Mouse (Mus musculus) lung, embryonic 15.5 days (tissue): Measurements from ENCODE around the gene Mapkapk2. TPM values are rescaled to one million over a fixed set of nuclear protein-coding genes. Genes with fewer than 3 reads are reported as not detected.

ENCODE experiments used
- ATAC-seq: fragments of 200-750 bp; cut with Nextera tagmentation; 2 replicates; pipeline ENCODE4 v1.8.0; 2017; ENCODE audit warnings: moderate number of reproducible peaks, borderline replicate concordance; ENCODE audit not compliant: low FRiP score, low TSS enrichment; ENCODE audit errors: extremely low read depth
- H3K27ac ChIP-seq: fragments of 300-500 bp; sonication (generic); 2 replicates; pipeline ENCODE4 v1.5.1; 2015; ENCODE audit warnings: moderate library complexity, mild to moderate bottlenecking, inconsistent platforms
- H3K27me3 ChIP-seq: fragments of 300-500 bp; sonication (generic); 2 replicates; pipeline ENCODE4 v1.6.1; 2015; ENCODE audit warnings: inconsistent platforms
- H3K36me3 ChIP-seq: fragments of 300-500 bp; sonication (generic); 2 replicates; pipeline ENCODE4 v1.6.1; 2015; ENCODE audit warnings: inconsistent platforms
- H3K4me1 ChIP-seq: fragments of 300-500 bp; sonication (generic); 2 replicates; pipeline ENCODE4 v1.6.1; 2015; ENCODE audit warnings: inconsistent platforms
- H3K4me2 ChIP-seq: fragments of 300-500 bp; sonication (generic); 2 replicates; pipeline ENCODE4 v1.6.1; 2015; ENCODE audit warnings: inconsistent platforms, mild to moderate bottlenecking, moderate library complexity
- H3K4me3 ChIP-seq: fragments of 300-500 bp; sonication (generic); 2 replicates; pipeline ENCODE4 v1.5.1; 2015; ENCODE audit warnings: mild to moderate bottlenecking, inconsistent platforms
- H3K9ac ChIP-seq: fragments of 300-500 bp; sonication (generic); 2 replicates; pipeline ENCODE4 v1.6.1; 2015; ENCODE audit warnings: inconsistent platforms
- H3K9me3 ChIP-seq: fragments of 300-500 bp; sonication (generic); 2 replicates; pipeline ENCODE4 v1.6.1; 2016; ENCODE audit warnings: inconsistent platforms
- WGBS: fragments of 180-500 bp; shearing (Covaris S2); methylation state at CpG from one replicate; pipeline ENCODE4 v1.1.7; 2015; 5-methylcytosine and 5-hydroxymethylcytosine counted together
- polyA plus RNA-seq: library from polyadenylated mRNA; unstranded; fragments of >200 nt; fragmentation: Nextera tagmentation; extraction: Ambion mirVana; gene quantifications from 2 replicates; pipeline ENCODE4 v1.2.1, GENCODE M21; 2015

Mapkapk2 gene
- polyA plus RNA-seq, 1 experiment from 2014 or later = 61.0 TPM

- Histone ChIP-seq H3K9me3 (no peaks in the 10 kb centered on the region), H3K4me2 (no peak overlapping the region), H3K9ac (no peak overlapping the region), H3K27ac (no peak overlapping the region), H3K36me3 (no peaks in the 10 kb centered on the region; the same call in 1 of the 2 replicates), H3K4me1 (peaks cover 9% of the 10 kb centered on the region; the same call in 1 of the 2 replicates), H3K4me3 (no peak overlapping the region), H3K27me3 (no peaks in the 10 kb centered on the region)
- WGBS = 45% methylated on average over 8 of the region's 8 CpGs
- ATAC-seq = no peak
These were observed 37.4 kb upstream of the Mapkapk2 start for GRCm38 (mm10) chr1:131134942-131135522.

GRCm38 (mm10) chr1:131134231-131134630, 36.6 kb upstream of the Mapkapk2 start:
- Histone ChIP-seq H3K4me2 (no peak overlapping the region), H3K9me3 (no peaks in the 10 kb centered on the region), H3K27ac (no peak overlapping the region), H3K4me1 (peaks cover 9% of the 10 kb centered on the region; the same call in 1 of the 2 replicates), H3K9ac (no peak overlapping the region), H3K4me3 (no peak overlapping the region), H3K27me3 (no peaks in the 10 kb centered on the region), H3K36me3 (peaks cover 7% of the 10 kb centered on the region; the same call in 1 of the 2 replicates)
- WGBS = 71% methylated on average over 6 of the region's 6 CpGs
- no peak for ATAC-seq

- Histone ChIP-seq H3K4me1 (no peaks in the 10 kb centered on the region), H3K36me3 (peaks cover 8% of the 10 kb centered on the region; the same call in 1 of the 2 replicates), H3K27me3 (no peaks in the 10 kb centered on the region), H3K4me3 (no peak overlapping the region), H3K9me3 (no peaks in the 10 kb centered on the region), H3K4me2 (no peak overlapping the region), H3K9ac (no peak overlapping the region), H3K27ac (no peak overlapping the region)
- peak; percentile 69; the same call in 1 of the 2 replicates for ATAC-seq
- WGBS = 43% methylated on average over 11 of the region's 11 CpGs
These were observed 28.5 kb upstream of the Mapkapk2 start for GRCm38 (mm10) chr1:131125987-131126744.

- Histone ChIP-seq H3K4me3 (no peak overlapping the region), H3K4me2 (no peak overlapping the region), H3K27me3 (no peaks in the 10 kb centered on the region), H3K27ac (no peak overlapping the region), H3K4me1 (0 out of 2 replicates have a peak, but pooled peaks cover 2% of the 10 kb centered on the region), H3K36me3 (no peaks in the 10 kb centered on the region), H3K9ac (no peak overlapping the region), H3K9me3 (no peaks in the 10 kb centered on the region)
- no peak for ATAC-seq
- WGBS = 38% methylated on average over 10 of the region's 10 CpGs
These were observed 26.1 kb upstream of the Mapkapk2 start for GRCm38 (mm10) chr1:131123522-131124265.

GRCm38 (mm10) chr1:131121987-131122386, 24.4 kb upstream of the Mapkapk2 start:
- 49% methylated on average over 3 of the region's 3 CpGs for WGBS
- Histone ChIP-seq H3K4me2 (no peak overlapping the region), H3K9ac (no peak overlapping the region), H3K9me3 (no peaks in the 10 kb centered on the region), H3K4me3 (no peak overlapping the region), H3K27me3 (no peaks in the 10 kb centered on the region), H3K4me1 (0 out of 2 replicates have a peak, but pooled peaks cover 3% of the 10 kb centered on the region), H3K27ac (no peak overlapping the region), H3K36me3 (no peaks in the 10 kb centered on the region)
- no peak for ATAC-seq

GRCm38 (mm10) chr1:131119026-131119425, 21.4 kb upstream of the Mapkapk2 start:
- Histone ChIP-seq H3K4me1 (0 out of 2 replicates have a peak, but pooled peaks cover 11% of the 10 kb centered on the region), H3K4me3 (no peak overlapping the region), H3K4me2 (no peak overlapping the region), H3K36me3 (no peaks in the 10 kb centered on the region), H3K27me3 (no peaks in the 10 kb centered on the region), H3K9ac (no peak overlapping the region), H3K27ac (0 out of 2 replicates have a peak overlapping the region, but pooled peaks have one; percentile 24), H3K9me3 (no peaks in the 10 kb centered on the region)
- WGBS = 42% methylated on average over 2 of the region's 2 CpGs
- ATAC-seq = no peak

GRCm38 (mm10) chr1:131118530-131118929, 20.9 kb upstream of the Mapkapk2 start:
- H3K4me2 ChIP-seq = no peak overlapping the region; the same call in 1 of the 2 replicates
- H3K4me3 ChIP-seq = no peak overlapping the region
- WGBS = 41% methylated on average over 10 of the region's 10 CpGs
- H3K27ac ChIP-seq = 0 out of 2 replicates have a peak overlapping the region, but pooled peaks have one; percentile 24
- ATAC-seq = no peak
- H3K4me1 ChIP-seq = 0 out of 2 replicates have a peak, but pooled peaks cover 11% of the 10 kb centered on the region
- no peaks in the 10 kb centered on the region for H3K9me3 ChIP-seq
- H3K27me3 ChIP-seq = no peaks in the 10 kb centered on the region
- H3K36me3 ChIP-seq = no peaks in the 10 kb centered on the region
- no peak overlapping the region for H3K9ac ChIP-seq

- WGBS = 49% methylated on average over 13 of the region's 13 CpGs
- H3K4me3 ChIP-seq = no peak overlapping the region
- H3K36me3 ChIP-seq = no peaks in the 10 kb centered on the region
- H3K4me2 ChIP-seq = no peak overlapping the region
- ATAC-seq = peak; percentile 4; the same call in 1 of the 2 replicates
- peak overlapping the region; percentile 57 for H3K27ac ChIP-seq
- H3K4me1 ChIP-seq = peaks cover 22% of the 10 kb centered on the region
- H3K9ac ChIP-seq = no peak overlapping the region
- H3K9me3 ChIP-seq = no peaks in the 10 kb centered on the region
- H3K27me3 ChIP-seq = no peaks in the 10 kb centered on the region
These were observed 18.9 kb upstream of the Mapkapk2 start for GRCm38 (mm10) chr1:131116430-131117011.

GRCm38 (mm10) chr1:131115932-131116331, 18.3 kb upstream of the Mapkapk2 start:
- H3K27ac ChIP-seq = no peak overlapping the region
- H3K9ac ChIP-seq = no peak overlapping the region
- no peaks in the 10 kb centered on the region for H3K9me3 ChIP-seq
- peaks cover 22% of the 10 kb centered on the region for H3K4me1 ChIP-seq
- ATAC-seq = no peak
- H3K4me3 ChIP-seq = no peak overlapping the region
- H3K4me2 ChIP-seq = no peak overlapping the region
- 13% methylated on average over 6 of the region's 6 CpGs for WGBS
- H3K27me3 ChIP-seq = no peaks in the 10 kb centered on the region
- no peaks in the 10 kb centered on the region for H3K36me3 ChIP-seq

GRCm38 (mm10) chr1:131112576-131112975, 14.9 kb upstream of the Mapkapk2 start:
- H3K4me2 ChIP-seq = 0 out of 2 replicates have a peak overlapping the region, but pooled peaks have one; percentile 12
- ATAC-seq = peak; percentile 29; the same call in 1 of the 2 replicates
- peak overlapping the region; percentile 44 for H3K27ac ChIP-seq

GRCm38 (mm10) chr1:131110525-131111106, 13.0 kb upstream of the Mapkapk2 start:
- H3K4me3 ChIP-seq = no peak overlapping the region
- peaks cover 30% of the 10 kb centered on the region for H3K4me1 ChIP-seq
- no peaks in the 10 kb centered on the region for H3K36me3 ChIP-seq
- no peak for ATAC-seq
- no peak overlapping the region for H3K9ac ChIP-seq
- no peak overlapping the region for H3K27ac ChIP-seq
- H3K4me2 ChIP-seq = no peak overlapping the region
- WGBS = 47% methylated on average over 12 of the region's 12 CpGs
- H3K27me3 ChIP-seq = no peaks in the 10 kb centered on the region
- H3K9me3 ChIP-seq = no peaks in the 10 kb centered on the region

More at GRCm38 (mm10) chr1:131112576-131112975, 14.9 kb upstream of the Mapkapk2 start:
- Histone ChIP-seq H3K9me3 (no peaks in the 10 kb centered on the region), H3K4me1 (peaks cover 32% of the 10 kb centered on the region), H3K36me3 (no peaks in the 10 kb centered on the region), H3K4me3 (no peak overlapping the region), H3K27me3 (no peaks in the 10 kb centered on the region), H3K9ac (no peak overlapping the region)
- WGBS = 23% methylated on average over 6 of the region's 6 CpGs
